Mouse (Mus musculus) adrenal gland, adult 2 months (tissue): ENCODE measurements around the gene Xpc. TPM values are rescaled to one million over a fixed set of nuclear protein-coding genes. Genes with fewer than 3 reads are reported as not detected.

ENCODE experiments used
- DNase-seq: peaks from one replicate; pipeline ENCODE4 v3.0.0; 2021
- long read RNA-seq: library from polyadenylated mRNA; stranded (forward); transcript quantifications from one replicate; pipeline ENCODE4 v2.0.0, GENCODE M21; 2021
- polyA plus RNA-seq: library from polyadenylated mRNA; depleted of rRNA; stranded (reverse); fragments of >200 nt; gene quantifications from 2 replicates; pipeline ENCODE4 v1.2.3, GENCODE M21; 2012; rRNA removed
- total RNA-seq, 2 experiments: library from RNA; stranded (reverse); gene quantifications; 2 replicates each; pipeline ENCODE4 v1.2.3; 2021

Gene Xpc
- 10 to 100 TPM; 13.3 to 19.3 TPM for total RNA-seq
- 4.1 and 4.5 TPM in 2 replicates for polyA plus RNA-seq
- long read RNA-seq, transcript Xpc-201 (16 exons, 3,634 nt), result major isoform, 19 of 22 reads
- long read RNA-seq, partial matches to known transcripts, result 1 of 22 reads
- long read RNA-seq, other reads (novel, unspliced or antisense), result 2 of 22 reads

DNA sequence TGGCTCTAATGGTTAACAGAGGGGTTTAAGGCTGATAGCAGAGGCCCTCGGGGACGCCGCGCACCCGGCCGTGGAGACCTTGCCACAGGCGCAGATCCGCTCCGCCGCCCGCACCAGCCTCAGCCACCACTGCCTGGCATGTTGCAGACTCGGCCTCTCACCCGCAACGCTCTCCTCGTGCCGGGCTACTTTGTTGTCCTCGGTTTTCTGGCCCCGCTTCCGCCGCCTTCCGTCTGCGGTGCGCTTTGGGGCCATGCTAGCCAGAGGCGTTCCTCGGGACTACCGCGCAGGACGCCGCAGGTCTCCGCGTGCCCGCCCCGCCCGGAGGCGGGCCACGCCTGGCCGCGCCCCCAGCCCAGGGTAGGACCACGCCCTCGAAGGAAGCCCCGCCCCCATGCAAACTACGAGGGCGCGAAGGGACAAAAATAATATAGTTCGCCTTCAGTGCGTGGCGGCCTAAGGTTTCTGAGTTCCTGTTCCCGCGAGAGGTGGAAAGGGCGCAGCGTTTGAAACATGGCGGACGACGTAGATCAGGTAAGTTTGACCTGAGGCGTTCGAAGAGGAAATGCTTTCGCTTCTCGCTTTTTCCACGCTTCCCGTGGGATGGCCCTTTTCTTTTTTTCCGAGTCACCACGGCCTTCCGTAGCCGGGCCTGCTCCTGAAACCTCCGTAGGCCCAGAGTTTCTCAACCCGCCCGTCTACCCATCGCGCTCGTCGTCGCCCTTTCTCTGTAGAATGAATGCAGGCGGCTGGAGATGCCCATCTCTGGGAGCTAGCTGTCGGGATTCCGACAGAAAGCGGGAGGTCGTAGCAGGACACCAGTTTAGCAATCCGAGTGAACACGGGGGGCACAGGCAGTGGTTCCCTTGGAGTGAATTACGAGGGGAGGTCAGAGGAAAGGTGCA lies at the start of gene Xpc, which contains the start of gene Lsm3:
Xpc (minus strand) TSS at position 344 of the 905 bp plus-strand sequence.
Lsm3 (plus strand) TSS at position 384 of the 905 bp plus-strand sequence.
- DNase-seq, result peak; percentile 99

DNA sequence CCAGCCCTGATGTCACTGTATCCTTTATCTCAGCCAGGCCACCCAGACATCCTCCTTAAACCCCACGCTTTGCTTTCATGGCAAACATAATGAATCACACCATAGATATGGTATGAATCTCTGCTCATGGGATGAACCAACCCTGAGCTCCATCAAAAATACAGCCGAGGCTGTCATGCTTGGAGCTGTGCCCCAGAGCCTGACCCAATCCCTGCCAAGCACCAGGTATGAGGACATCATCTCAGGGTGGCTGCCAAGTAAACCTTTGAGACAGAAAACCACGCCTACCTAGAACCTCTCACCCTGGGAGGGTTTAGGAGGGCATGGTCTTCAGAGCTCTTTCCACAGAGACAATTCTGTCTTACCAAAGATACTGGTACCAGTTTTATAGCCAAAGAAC lies 47.3 kb upstream of the Xpc start:
- DNase-seq, result peak; percentile 60

DNA sequence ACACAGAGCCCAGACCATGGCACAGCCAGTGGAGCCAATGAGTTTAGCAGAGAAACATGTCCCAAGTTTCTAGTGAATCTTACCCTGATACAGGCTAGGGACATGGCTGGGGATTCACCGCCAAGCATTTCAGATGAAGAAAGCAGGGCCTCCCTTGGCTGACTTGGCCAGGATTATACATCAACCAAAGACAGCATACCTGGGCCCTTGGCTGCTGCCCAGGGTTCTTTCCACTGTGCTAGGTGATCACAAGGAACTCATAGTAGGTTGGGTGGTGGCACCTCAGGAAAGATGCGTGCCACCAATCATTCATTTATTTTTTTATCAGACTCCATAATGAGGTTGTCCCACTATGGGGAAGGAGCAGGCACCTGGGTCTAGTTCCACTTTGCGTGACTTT lies 44.5 kb upstream of the Xpc start:
- no peak for DNase-seq

- DNase-seq, result no peak
Measured at GRCm38 (mm10) chr6:91559371-91559770, 43.7 kb upstream of the Xpc start.

- no peak for DNase-seq
Measured at GRCm38 (mm10) chr6:91558565-91558964, 42.9 kb upstream of the Xpc start.

DNA sequence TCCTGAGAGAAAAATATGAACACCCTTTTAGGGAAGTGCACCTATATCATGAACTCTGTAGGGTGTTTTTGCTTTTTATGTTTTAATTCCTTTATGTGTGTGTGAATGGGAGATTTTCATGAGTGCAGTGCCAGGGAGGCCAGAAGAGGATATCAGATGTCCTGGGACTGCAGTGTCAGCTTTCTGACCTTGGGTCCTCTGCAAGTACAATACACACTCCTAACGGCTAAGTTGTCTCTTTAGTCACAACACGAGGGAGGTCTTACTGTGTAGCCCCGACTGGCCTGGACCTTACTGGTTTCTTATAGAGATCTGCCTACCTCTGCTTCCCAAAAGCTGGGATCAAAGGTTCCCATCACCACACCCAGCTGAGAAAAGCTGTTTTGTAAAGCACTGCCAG lies 37.0 kb upstream of the Xpc start:
- DNase-seq, result no peak

GRCm38 (mm10) chr6:91551671-91552070 lies 36.0 kb upstream of the Xpc start:
- no peak for DNase-seq

DNA sequence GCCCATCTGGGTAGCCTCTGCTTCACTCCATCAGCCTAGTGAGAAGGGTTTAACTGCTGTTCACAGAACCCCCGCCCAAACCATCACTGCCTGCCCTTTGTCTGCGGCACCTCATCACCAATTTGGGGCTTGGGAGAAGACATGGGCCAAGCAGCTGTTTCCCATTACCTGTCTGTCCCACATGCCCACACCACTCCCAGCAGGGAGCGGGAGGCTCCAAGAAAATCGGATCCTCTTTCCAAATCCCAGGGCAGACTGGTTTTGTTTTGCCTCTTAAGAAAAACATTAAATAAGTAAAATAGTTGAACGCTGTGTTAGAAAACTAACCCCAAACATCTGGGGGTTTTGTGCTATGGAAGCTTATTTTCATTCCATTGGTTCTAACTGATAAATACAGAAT lies 33.9 kb upstream of the Xpc start:
- DNase-seq, result no peak

DNA sequence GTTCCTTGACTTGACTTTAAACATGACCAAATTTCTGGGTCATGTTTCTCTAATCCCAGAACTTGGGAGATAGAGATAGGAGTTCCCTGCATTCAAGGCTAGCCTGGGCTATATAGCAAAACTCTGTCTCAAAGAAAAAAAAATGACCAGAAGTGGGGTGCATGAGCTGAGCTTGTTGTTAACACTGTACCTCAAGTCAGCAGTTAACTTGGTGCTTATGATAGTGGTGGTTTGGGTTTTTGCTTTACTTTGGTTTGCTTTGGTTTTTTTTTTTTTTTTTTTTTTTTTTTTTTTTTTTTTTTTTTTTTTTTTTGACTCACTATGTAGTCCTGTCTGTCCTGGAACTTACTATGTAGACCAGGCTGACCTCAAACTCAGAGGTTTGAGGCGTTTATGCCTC lies 31.6 kb upstream of the Xpc start:
- DNase-seq, result no peak

GRCm38 (mm10) chr6:91546241-91546884 lies 30.7 kb upstream of the Xpc start:
- no peak for DNase-seq

GRCm38 (mm10) chr6:91543056-91543455 lies 27.4 kb upstream of the Xpc start:
- DNase-seq, result no peak

- DNase-seq, result no peak
Measured at GRCm38 (mm10) chr6:91541276-91541675, 25.6 kb upstream of the Xpc start.

DNA sequence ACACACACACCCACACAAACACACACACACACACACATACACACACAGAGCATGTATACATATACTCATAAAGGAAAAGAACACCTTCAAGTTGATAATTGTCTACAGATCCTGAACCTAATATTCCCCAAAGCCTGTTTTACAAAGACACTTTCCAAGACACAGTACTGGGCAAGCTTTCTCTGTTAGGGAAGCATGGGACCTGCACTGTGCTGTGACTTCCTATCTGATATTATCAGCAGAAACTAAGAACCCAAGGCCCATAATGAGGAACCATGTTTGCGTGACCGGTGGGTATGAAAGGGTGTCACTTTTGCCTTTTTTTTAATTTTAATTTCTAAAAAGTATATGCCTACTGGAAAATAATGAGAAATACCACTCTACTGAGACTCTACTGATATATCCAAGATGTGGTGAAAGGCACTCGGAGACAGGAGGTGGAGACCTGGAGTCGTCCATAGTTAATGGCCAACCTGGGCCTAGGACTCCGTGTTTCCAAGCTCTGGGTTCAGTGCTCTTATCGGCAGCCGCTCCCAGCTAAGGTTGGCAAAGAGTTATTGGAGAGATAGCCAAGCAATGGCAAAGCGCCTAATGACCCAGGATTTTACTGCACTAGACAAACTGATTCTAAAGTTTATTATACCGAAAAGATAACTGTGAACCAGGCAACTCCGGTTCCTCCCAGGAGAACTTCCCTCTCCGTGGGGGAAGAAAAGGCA lies 20.5 kb upstream of the Xpc start:
- no peak for DNase-seq

GRCm38 (mm10) chr6:91535231-91535630 lies 19.5 kb upstream of the Xpc start:
- DNase-seq, result peak; percentile 65

DNA sequence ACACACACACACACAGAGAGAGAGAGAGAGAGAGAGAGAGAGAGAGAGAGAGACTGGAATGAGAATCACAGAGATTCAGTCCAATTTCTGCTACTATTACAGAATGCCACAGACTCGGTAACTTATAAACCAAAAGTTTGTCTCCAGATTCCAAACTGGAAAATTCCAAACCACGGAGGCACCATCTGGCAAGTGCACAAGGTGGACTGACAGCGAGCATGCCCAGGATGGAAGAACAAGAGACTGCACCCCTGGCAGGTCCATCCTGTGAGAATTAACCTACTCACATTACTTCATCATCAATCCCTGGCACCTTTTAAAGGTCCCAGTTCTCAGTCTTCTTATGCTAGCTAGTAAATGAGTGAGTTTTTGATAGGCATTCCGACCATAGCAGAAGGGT lies 18.6 kb upstream of the Xpc start:
- no peak for DNase-seq

DNA sequence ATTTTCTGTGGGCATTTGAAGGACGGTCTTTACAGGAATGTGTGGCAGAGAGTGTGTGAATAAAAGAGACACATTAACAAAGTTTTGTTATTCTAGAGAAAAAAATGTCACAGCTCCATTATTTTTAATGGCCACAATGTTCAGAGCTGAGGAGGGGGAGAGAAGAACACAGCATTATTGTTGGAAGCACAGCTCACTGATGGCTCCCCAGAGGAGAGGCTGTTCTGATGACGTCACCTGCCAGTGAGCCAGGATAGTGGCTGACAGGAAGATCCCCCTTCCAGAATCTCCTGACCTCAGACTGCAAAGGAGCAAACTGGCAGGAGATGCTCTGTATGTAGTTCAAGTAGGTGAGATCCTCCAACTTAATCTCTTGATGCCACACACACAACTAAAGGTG lies 18.1 kb upstream of the Xpc start:
- no peak for DNase-seq

DNA sequence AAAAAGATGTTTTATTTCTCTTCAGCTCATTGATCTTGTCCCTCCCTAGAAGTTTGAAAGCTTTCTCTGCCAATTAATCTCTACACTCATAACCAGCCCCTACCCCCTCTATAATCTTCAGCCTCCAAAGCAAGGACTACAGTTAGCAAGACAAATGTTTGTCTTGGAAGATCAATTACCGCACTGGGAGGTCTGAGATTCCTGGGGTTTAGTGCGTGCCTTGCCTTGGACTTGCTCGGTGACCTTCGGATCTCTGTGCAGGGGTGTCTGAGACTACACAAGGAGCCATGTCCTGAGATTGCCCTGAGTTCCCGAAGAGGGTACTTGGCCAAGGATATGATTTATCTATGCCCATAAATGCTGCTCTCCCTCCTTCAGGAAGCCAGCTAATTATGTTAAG lies 17.7 kb upstream of the Xpc start:
- DNase-seq, result no peak

- no peak for DNase-seq
Measured at GRCm38 (mm10) chr6:91532661-91533060, 17.0 kb upstream of the Xpc start.

DNA sequence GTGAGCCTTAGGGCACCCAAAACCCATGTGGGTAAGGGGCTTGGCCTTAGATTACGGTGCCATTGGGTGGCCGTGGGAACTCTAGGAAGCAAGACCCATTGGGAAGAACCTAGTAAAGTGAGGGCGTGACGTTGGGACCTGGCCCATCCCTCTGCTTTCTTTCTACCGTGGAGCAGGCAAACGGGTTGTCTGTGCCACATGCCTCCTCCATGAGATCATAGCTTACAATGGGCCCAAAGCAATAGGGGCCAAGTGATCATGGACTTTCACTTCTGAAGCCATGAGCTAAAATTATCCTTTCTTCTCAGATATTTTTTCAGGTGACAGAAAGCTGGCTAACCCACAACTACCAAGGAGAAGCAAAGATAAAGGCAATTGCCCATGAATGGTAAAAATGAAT lies 15.6 kb upstream of the Xpc start:
- DNase-seq, result no peak

DNA sequence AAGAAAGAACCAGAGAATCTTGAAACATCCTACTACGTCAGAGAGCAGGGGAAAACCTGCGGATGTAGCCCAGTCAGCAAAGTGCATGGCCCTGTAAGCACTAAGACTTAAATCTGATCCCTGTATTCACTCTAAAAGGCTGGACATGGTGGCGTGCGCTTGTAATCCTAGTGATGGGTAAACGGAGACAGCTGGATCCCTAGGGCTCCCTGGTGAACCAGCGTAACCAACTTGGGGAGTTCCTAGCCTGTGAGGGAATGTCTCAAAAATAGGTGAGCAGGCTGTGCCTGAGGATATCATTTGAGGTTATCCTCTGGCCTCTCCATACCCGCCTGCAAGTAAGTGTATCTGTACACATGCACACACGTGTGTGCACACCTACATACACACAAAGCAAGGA lies 15.0 kb upstream of the Xpc start:
- no peak for DNase-seq

DNA sequence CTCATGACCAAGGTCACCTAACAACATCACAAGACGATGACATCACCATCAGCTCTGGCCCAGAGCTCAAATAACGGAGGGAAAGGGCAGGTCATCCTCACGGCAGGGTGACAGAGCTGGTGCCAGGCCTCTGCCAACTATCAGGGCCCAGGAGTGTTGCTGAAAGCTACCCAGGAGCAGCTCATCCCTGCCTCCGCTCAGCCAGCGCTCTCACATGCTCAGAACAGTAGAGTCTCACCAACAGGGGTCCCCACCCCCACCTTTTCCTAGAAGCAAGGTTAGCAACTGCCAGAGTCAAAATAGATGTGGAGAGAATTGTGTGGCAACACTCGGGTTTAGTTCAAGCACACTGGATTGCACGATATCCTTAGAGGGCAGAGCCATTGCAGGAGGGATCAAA lies 12.6 kb upstream of the Xpc start:
- peak; percentile 47 for DNase-seq

DNA sequence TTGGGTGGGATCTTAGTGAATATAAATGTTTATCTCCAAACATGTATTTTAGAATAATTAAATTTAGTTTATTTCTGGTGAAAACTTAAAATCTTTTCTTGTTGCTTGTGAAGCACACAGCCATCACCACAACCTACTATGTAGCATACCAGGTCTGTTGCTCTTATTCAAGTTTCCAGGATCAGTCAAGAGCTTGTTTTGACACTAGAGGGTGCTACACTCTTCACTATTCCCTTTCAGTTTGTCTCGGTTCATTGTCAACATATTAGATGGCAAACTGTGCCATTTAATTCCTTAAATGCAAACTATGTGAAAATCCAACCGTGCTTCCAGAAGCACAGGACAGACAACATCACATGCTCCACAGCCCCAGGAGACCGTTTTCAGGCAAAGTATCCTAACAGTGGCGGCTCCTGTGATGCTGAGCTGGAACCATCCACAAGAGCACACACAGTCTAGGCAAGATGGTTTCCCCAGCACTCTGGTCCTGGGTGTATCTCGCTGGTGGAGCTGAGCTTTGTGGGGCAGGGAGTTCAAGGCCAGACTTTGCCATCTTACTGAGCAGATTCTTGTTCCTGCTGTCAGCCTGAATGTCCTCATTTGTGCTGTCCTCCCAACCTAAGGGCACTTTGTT lies 11.7 kb upstream of the Xpc start:
- peak; percentile 20 for DNase-seq
